Mouse (Mus musculus) kidney, postnatal 0 days (tissue): ENCODE data around the gene Ndufb10. TPM values are rescaled to one million over a fixed set of nuclear protein-coding genes. Genes with fewer than 3 reads are reported as not detected.
"Not testable (repeated sequence)": the region's sequence is repeated elsewhere in the genome, so short reads cannot be mapped to it uniquely, and the experiment has no call there.

ENCODE experiments used
- ATAC-seq: fragments of 200-750 bp; cut with Nextera tagmentation; replicated peaks from 2 replicates; pipeline ENCODE4 v1.8.0; 2017; ENCODE audit warnings: low read depth, moderate number of reproducible peaks, moderate TSS enrichment, moderate library complexity; ENCODE audit not compliant: low FRiP score
- DNase-seq: peaks from one replicate; pipeline ENCODE4 v3.0.0-alpha.2; 2016; ENCODE audit warnings: low spot score
- H3K27ac ChIP-seq: fragments of 300-500 bp; sonication (generic); 2 replicates; pipeline ENCODE4 v1.5.1; 2014; ENCODE audit warnings: mild to moderate bottlenecking
- H3K27me3 ChIP-seq: fragments of 300-500 bp; sonication (generic); 2 replicates; pipeline ENCODE4 v1.6.1; 2014; ENCODE audit warnings: low read length, mixed read lengths; ENCODE audit not compliant: insufficient read depth
- H3K36me3 ChIP-seq: fragments of 300-500 bp; sonication (generic); 2 replicates; pipeline ENCODE4 v1.6.1; 2014; ENCODE audit warnings: low read length, mixed read lengths; ENCODE audit not compliant: insufficient read depth
- H3K4me1 ChIP-seq: fragments of 300-500 bp; sonication (generic); replicated peaks from 2 replicates; pipeline ENCODE4 v1.6.1; 2014; ENCODE audit warnings: antibody characterized with exemption, low read length, mixed read lengths; ENCODE audit not compliant: insufficient read depth
- H3K4me2 ChIP-seq: fragments of 300-500 bp; sonication (generic); 2 replicates; pipeline ENCODE4 v1.6.1; 2014; ENCODE audit warnings: mild to moderate bottlenecking, low read length, moderate library complexity, mixed read lengths
- H3K4me3 ChIP-seq: fragments of 300-500 bp; sonication (generic); replicated peaks from 2 replicates; pipeline ENCODE4 v1.5.1; 2014; ENCODE audit warnings: low read depth, low read length
- H3K9ac ChIP-seq: fragments of 300-500 bp; sonication (generic); 2 replicates; pipeline ENCODE4 v1.6.1; 2014; ENCODE audit warnings: low read depth, low read length
- H3K9me3 ChIP-seq: fragments of 300-500 bp; sonication (generic); replicated peaks from 2 replicates; pipeline ENCODE4 v1.6.1; 2016; ENCODE audit warnings: low read length, inconsistent platforms, mixed read lengths
- CTCF ChIP-seq: IDR thresholded peaks from 2 replicates; pipeline ENCODE4 v1.5.1; 2016; ENCODE audit warnings: antibody characterized with exemption, low read depth, mild to moderate bottlenecking, moderate library complexity
- WGBS: fragments of 180-500 bp; shearing (Covaris S2); extraction: QIAGEN DNeasy Blood & Tissue Kit; methylation state at CpG from one replicate; pipeline ENCODE4 v1.1.7; 2014; 5-methylcytosine and 5-hydroxymethylcytosine counted together
- polyA plus RNA-seq: library from polyadenylated mRNA; unstranded; fragments of >200 nt; fragmentation: Nextera tagmentation; extraction: Ambion mirVana; gene quantifications from 2 replicates; pipeline ENCODE4 v1.2.1, GENCODE M21; 2015

The Ndufb10 gene
- polyA plus RNA-seq, 1 experiment from 2014 or later = 419 TPM

DNA sequence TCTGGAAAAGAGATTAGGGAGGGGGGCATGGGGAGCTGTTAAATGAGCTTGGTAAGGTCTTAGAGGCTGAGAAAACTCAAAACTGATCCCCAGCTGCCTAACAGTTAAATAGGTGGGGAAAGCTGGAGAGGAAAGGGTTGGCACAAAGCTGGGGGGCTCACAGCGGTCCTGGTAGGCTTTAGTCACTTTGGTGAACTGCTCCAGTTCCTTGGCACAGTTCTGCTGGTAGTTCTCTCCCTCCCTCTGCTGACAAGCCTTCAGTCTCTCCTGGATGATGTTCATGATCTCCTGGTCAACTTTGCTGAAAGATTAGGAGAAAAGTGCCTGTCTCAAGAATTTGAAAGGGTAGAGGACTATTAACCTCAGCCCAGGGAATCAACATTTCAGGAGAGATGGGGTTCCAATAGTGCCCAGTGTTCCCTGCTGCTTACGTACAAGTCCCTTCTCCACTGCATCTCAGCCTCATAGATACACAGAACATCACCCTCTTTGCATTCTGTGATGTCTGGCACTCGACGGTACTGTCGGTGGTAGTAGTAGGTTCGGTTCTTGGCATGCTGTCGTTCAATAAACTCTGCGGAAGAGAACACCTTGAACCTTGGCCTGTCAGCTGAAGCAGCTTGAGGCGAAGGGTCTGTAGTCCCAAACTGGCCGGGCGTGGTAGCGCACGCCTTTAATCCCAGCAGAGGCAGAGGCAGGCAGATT, 1.9 kb downstream of the Ndufb10 start:
- Histone ChIP-seq H3K4me2 (peak overlapping the region; percentile 90), H3K27ac (no peak overlapping the region), H3K27me3 (no peaks in the 10 kb centered on the region), H3K4me1 (peaks cover 8% of the 10 kb centered on the region), H3K36me3 (peaks cover 15% of the 10 kb centered on the region; the same call in 1 of the 2 replicates), H3K9ac (0 out of 2 replicates have a peak overlapping the region, but pooled peaks have one; percentile 23), H3K4me3 (no peak overlapping the region), H3K9me3 (no peaks in the 10 kb centered on the region)
- 32% methylated on average over 13 of the region's 13 CpGs for WGBS
- TF ChIP-seq CTCF = no peak
- DNase-seq (no peak), ATAC-seq (no peak)

DNA sequence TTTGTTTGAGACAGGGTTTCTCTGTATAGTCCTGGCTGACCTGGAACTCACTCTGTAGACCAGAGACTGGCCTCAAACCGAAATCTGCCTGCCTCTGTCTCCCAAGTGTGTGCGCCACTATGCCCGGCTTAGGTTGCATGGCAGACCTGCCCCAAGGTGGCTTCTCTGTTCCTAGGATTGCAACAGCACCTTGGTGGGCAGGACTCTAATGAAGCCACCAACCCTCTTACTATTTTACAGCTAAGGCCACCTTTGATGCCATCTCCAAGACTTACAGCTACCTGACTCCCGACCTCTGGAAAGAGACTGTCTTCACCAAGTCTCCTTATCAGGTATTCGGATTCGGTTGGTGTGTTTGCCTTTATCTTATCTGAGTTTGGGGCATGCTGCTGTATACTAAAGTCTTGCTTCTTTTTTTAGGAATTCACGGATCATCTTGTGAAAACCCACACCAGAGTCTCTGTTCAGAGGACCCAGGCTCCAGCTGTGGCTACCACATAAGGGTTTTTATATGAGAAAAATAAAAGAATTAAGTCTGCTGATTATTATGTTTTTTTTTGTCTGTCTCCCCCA, 2.8 kb downstream of the Ndufb10 start:
- 0 out of 2 replicates have a peak overlapping the region, but pooled peaks have one; percentile 25 for H3K27ac ChIP-seq
- peaks cover 17% of the 10 kb centered on the region; the same call in 1 of the 2 replicates for H3K36me3 ChIP-seq
- not testable (repeated sequence) for H3K9me3 ChIP-seq, ATAC-seq, H3K4me1 ChIP-seq, H3K27me3 ChIP-seq, DNase-seq
- WGBS = 44% methylated on average over 7 of the region's 7 CpGs
- peak overlapping the region; percentile 57; the same call in 1 of the 2 replicates for H3K9ac ChIP-seq
- peak overlapping the region; percentile 90 for H3K4me2 ChIP-seq
- peak overlapping the region; percentile 82 for H3K4me3 ChIP-seq

DNA sequence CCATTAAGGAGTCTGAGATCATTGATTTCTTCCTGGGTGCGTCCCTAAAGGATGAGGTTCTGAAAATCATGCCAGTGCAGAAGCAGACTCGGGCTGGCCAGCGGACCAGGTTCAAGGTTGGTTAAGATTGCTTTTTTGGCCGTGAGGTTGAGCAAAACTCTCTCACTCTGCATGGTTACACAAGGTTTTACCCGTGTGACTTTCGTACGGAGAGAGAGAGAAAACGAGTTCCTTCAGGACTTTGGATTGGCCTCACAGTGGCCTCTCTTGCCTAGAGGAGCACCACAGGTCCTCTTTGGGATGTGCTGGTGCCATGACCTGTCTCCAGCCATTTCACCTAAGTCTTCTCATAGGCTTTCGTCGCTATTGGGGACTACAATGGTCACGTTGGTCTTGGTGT, 3.7 kb downstream of the Ndufb10 start:
- H3K27me3 ChIP-seq, H3K4me1 ChIP-seq, ATAC-seq, DNase-seq, H3K9me3 ChIP-seq: not testable (repeated sequence)
- Histone ChIP-seq H3K36me3 (peaks cover 21% of the 10 kb centered on the region; the same call in 1 of the 2 replicates), H3K4me2 (peak overlapping the region; percentile 75), H3K27ac (peak overlapping the region; percentile 95), H3K4me3 (peak overlapping the region; percentile 82), H3K9ac (peak overlapping the region; percentile 94)
- WGBS = 0% methylated on average over 10 of the region's 11 CpGs

DNA sequence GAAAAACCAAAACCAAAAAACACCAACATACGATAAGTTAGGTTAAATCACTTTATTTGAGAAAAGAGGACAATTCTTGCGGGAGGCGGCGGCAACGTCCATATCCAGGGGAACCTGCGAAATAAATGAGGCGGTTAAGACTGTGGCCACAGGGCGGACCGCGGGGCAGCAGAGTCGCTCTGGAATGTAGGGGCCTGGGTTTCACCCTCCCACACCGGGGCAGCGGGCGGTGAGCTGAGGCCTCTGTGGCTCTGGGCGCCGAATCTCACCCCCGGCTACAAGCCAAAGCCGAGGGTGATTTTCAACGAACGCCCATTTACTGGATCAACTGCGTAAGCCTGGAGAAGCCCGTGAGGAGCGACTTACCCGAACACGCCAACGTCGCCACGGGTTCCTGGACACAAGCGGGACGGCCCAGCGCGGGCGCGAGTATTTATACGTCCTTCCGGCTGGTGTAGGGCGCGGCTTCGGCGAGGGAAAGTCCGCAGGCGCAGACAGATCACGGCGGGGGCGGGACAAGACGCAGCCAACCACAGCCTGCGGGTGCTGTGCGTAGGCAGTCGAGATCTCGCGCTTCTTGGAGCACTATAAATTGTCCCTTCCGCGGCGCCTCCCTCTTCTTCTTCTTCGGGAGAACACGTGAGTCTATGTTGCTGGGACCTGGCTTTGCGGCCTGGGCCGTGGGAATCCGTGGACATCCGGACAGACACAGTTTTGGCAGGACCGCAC, 4.6 kb downstream of the Ndufb10 start:
- peak overlapping the region; percentile 95 for H3K27ac ChIP-seq
- H3K9me3 ChIP-seq = no peaks in the 10 kb centered on the region
- H3K9ac ChIP-seq = peak overlapping the region; percentile 94
- H3K27me3 ChIP-seq = no peaks in the 10 kb centered on the region
- peak overlapping the region; percentile 75 for H3K4me2 ChIP-seq
- DNase-seq = peak; percentile 99
- peaks cover 8% of the 10 kb centered on the region for H3K4me1 ChIP-seq
- no peak for TF ChIP-seq CTCF
- WGBS = under 1% methylated on average over 61 of the region's 61 CpGs
- H3K36me3 ChIP-seq = peaks cover 21% of the 10 kb centered on the region; the same call in 1 of the 2 replicates
- peak overlapping the region; percentile 82 for H3K4me3 ChIP-seq
- peak; percentile 97 for ATAC-seq

DNA sequence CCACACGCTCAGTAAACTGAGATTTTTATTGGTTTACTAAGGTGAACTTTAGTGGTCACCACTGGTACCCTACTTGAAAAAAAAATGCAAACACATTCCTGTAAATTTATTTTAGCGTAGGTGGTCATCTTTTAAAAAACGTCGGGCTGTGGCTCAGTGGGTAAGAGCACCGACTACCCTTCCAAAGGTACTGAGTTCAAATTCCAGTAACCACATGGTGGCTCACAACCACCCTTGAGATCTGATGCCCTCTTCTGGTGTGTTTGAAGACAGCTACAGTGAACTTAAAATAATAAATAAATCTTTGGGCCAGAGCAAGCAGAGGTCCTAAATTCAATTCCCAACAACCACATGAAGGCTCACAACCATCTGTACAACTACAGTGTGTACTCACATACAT, 5.3 kb downstream of the Ndufb10 start:
- not testable (repeated sequence) for ATAC-seq, H3K27me3 ChIP-seq, H3K27ac ChIP-seq, H3K9me3 ChIP-seq, DNase-seq, H3K4me1 ChIP-seq
- Histone ChIP-seq H3K4me3 (peak overlapping the region; percentile 82), H3K36me3 (peaks cover 21% of the 10 kb centered on the region; the same call in 1 of the 2 replicates), H3K4me2 (peak overlapping the region; percentile 58), H3K9ac (peak overlapping the region; percentile 94)
- 55% methylated on average over 5 of the region's 5 CpGs for WGBS
- TF ChIP-seq CTCF = peak; percentile 36; the same call in 1 of the 2 replicates

DNA sequence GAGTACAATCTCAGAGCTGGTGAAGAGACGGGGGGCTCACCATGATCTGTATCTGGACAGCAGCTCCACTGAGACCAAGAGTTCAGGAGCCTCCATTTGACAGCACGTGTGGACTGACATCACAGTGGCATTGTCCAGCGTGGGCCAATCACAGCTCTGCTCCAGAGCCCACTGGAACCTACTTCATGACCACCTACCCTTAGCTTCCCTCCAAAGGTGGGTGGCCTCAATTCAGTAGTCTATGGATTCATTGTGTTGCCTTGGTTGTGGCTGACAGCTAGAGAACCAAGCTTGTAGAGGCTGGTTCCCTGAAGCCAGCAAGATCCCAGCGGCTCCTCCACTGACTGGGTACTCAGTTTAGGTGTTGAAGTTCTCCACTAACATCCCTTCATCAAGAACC, 6.3 kb downstream of the Ndufb10 start, which contains the start of the genes Rnf151 and Rps2:
Gene Rnf151 (minus strand): TSS at position 121 of the 400 bp plus-strand sequence.
Gene Rps2 (plus strand): TSS at position 174 of the 400 bp plus-strand sequence.
- WGBS = 75% methylated on average over 4 of the region's 4 CpGs
- no peaks in the 10 kb centered on the region for H3K27me3 ChIP-seq
- H3K36me3 ChIP-seq = peaks cover 21% of the 10 kb centered on the region; the same call in 1 of the 2 replicates
- H3K9me3 ChIP-seq = no peaks in the 10 kb centered on the region
- no peak for TF ChIP-seq CTCF
- peak within 1 kb of the TSS; percentile 58 for H3K4me2 ChIP-seq
- H3K27ac ChIP-seq = no peak within 1 kb of the TSS
- ATAC-seq = no peak
- peak within 1 kb of the TSS; percentile 82; the same call in 1 of the 2 replicates for H3K4me3 ChIP-seq
- no peak for DNase-seq
- H3K9ac ChIP-seq = peak within 1 kb of the TSS; percentile 94
- H3K4me1 ChIP-seq = peaks cover 8% of the 10 kb centered on the region
